Mouse (Mus musculus) thymus, adult 2 months (tissue): Measurements from ENCODE around the gene Dnajc3.

Experiments
- CTCF ChIP-seq: fragments of 200-500 bp; IDR thresholded peaks from 2 replicates; pipeline ENCODE4 v1.5.1; 2012; ENCODE audit warnings: mild to moderate bottlenecking, control low read depth, low read length, moderate library complexity, borderline replicate concordance; ENCODE audit not compliant: control insufficient read depth, poor library complexity, insufficient read depth; ENCODE audit errors: extremely low read depth
- POLR2A ChIP-seq: fragments of 200-500 bp; IDR thresholded peaks from 2 replicates; pipeline ENCODE4 v1.6.1; 2012; ENCODE audit warnings: mild to moderate bottlenecking, low read length, control low read depth, moderate library complexity; ENCODE audit not compliant: control insufficient read depth, poor library complexity, insufficient read depth; ENCODE audit errors: extremely low read depth

- TF ChIP-seq POLR2A = no peak
- no peak for TF ChIP-seq CTCF
Observed at GRCm38 (mm10) chr14:118928565-118928964, 9.2 kb upstream of the Dnajc3 start.
